Mouse (Mus musculus): ENCODE results near the gene Prss38. TPM values are rescaled to one million over a fixed set of nuclear protein-coding genes. Genes with fewer than 3 reads are reported as not detected.

Gene Prss38
- polyA plus RNA-seq, 1 experiment from 2014 or later = not detected

DNA sequence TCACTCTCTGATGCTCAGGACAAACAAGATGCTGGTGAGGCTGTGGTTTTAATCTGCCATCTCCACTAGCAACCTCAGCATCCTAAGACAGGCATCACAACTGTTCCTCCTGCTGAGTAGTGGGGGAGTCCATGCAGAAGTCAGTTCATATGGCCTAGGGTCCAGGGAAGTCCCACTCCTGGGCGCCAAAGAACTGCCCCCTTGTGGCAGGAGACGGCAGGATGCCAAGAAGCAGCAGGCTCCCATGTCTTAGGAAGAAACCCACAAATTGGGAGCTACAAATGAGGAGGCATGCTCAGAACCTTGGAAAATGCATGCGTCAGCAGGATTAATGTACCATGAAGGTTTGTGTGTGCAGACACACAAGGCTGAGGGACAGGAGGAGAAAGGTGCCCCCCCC, 8.8 kb downstream of the Prss38 start:
- Histone ChIP-seq H3K4me2 (replicated peaks) (no peak overlapping the region), H3K4me1 (peaks cover 17% of the 10 kb centered on the region), H3K9me3 (no peaks in the 10 kb centered on the region), H3K4me3 (no peak overlapping the region), H3K27me3 (replicated peaks) (no peaks in the 10 kb centered on the region), H3K9ac (no peak overlapping the region), H3K36me3 (no peaks in the 10 kb centered on the region), H3K27ac (no peak overlapping the region)
- no peak for ATAC-seq (ENCODE audit: low FRiP score, low read depth)
- 25% methylated on average over 3 of the region's 3 CpGs for WGBS

DNA sequence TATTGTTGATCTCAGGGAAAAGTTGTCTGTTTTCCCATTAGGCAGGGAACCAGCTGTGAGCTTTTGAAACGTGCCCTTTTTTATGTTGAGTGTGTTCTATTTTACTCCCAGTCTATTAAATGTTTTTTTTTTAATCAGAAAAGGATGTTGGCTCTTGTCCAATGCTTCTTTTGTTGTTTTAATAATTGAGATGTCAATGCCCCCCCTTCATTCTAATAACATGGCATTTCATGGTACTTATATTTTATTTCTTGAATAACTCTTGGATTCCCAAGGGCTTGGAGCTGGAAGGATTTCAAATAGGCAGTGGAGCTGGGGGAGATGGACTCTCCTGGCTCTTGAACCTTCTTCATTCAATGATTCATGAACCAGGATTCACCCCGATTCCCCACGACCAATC, 9.4 kb downstream of the Prss38 start:
- WGBS = 55% methylated on average over 3 of the region's 3 CpGs
- no peak for ATAC-seq (ENCODE audit: low FRiP score, low read depth)
- no peaks in the 10 kb centered on the region for H3K27me3 ChIP-seq (replicated peaks)
- no peak overlapping the region for H3K27ac ChIP-seq
- H3K4me1 ChIP-seq = peaks cover 17% of the 10 kb centered on the region
- H3K4me3 ChIP-seq = no peak overlapping the region
- H3K4me2 ChIP-seq (replicated peaks) = no peak overlapping the region
- H3K9ac ChIP-seq = no peak overlapping the region
- H3K36me3 ChIP-seq = no peaks in the 10 kb centered on the region
- H3K9me3 ChIP-seq = no peaks in the 10 kb centered on the region

DNA sequence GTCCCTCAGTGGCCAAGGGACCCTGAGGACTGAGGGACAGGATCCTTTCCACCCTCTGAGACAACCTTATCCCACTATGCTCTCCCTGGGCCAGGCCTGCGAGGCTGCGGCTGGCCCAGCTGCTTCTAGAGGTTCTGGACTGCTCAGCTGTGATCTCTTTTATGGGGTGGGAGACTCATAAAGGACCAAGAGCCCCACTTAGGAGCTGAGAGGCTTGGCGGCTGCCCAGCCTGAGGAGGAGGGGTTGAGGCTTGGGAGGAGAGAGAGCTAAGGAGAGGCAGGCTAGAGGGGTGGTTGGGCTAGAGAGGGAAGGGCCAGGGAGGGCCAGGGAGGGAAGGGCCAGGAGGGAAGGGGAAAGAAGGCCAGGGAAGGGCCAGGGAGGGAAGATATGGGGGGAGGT, 11.0 kb downstream of the Prss38 start:
- H3K9me3 ChIP-seq = no peaks in the 10 kb centered on the region
- no peak overlapping the region for H3K4me3 ChIP-seq
- ATAC-seq (ENCODE audit: low FRiP score, low read depth) = no peak
- H3K9ac ChIP-seq = peak overlapping the region; percentile 3; the same call in 1 of the 2 replicates
- peaks cover 17% of the 10 kb centered on the region for H3K4me1 ChIP-seq
- H3K27me3 ChIP-seq (replicated peaks) = no peaks in the 10 kb centered on the region
- no peak overlapping the region for H3K4me2 ChIP-seq (replicated peaks)
- no peak overlapping the region for H3K27ac ChIP-seq
- no peaks in the 10 kb centered on the region for H3K36me3 ChIP-seq
- 57% methylated on average over 3 of the region's 3 CpGs for WGBS

DNA sequence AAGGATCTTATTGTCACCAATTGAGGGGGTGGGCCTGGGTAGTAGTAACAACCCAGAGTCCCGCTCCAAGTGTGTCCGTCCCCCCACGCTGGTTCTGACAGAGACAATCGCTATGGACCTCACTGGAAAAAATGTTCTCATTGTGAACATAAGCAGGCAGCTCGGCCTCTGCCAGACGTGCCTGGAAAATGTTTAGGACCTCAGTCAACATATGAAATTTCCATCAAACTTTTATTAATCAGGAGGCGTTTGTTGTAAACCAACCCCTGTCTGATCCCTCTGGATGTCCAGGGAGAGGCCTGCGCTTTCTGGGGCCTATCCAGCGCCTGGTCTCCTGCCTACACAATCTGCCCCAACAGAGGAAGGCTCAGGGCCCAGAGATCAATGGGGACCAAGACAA, 11.4 kb downstream of the Prss38 start:
- Histone ChIP-seq H3K27ac (no peak overlapping the region), H3K27me3 (replicated peaks) (no peaks in the 10 kb centered on the region), H3K9ac (no peak overlapping the region), H3K9me3 (no peaks in the 10 kb centered on the region), H3K4me1 (peaks cover 17% of the 10 kb centered on the region), H3K36me3 (no peaks in the 10 kb centered on the region), H3K4me3 (no peak overlapping the region), H3K4me2 (replicated peaks) (no peak overlapping the region)
- whole genome bisulfite sequencing = 84% methylated on average over 9 of the region's 9 CpGs
- ATAC-seq (ENCODE audit: low FRiP score, low read depth) = no peak

- WGBS = 89% methylated on average over 9 of the region's 9 CpGs
- Histone ChIP-seq H3K4me2 (replicated peaks) (no peak overlapping the region), H3K27ac (no peak overlapping the region), H3K4me3 (no peak overlapping the region), H3K4me1 (peaks cover 14% of the 10 kb centered on the region), H3K9ac (no peak overlapping the region), H3K36me3 (no peaks in the 10 kb centered on the region), H3K27me3 (replicated peaks) (no peaks in the 10 kb centered on the region), H3K9me3 (no peaks in the 10 kb centered on the region)
- ATAC-seq (ENCODE audit: low FRiP score, low read depth) = no peak
Measured at GRCm38 (mm10) chr11:59361291-59361690, 14.2 kb downstream of the Prss38 start.

GRCm38 (mm10) chr11:59356874-59357289, 18.6 kb downstream of the Prss38 start:
- Histone ChIP-seq H3K27ac (no peak overlapping the region), H3K4me2 (replicated peaks) (no peak overlapping the region), H3K27me3 (replicated peaks) (no peaks in the 10 kb centered on the region), H3K4me1 (peaks cover 3% of the 10 kb centered on the region; the same call in 1 of the 2 replicates), H3K9me3 (no peaks in the 10 kb centered on the region), H3K36me3 (no peaks in the 10 kb centered on the region), H3K4me3 (no peak overlapping the region), H3K9ac (no peak overlapping the region)
- 34% methylated on average over 11 of the region's 11 CpGs for WGBS
- no peak for ATAC-seq (ENCODE audit: low FRiP score, low read depth)

GRCm38 (mm10) chr11:59354793-59355192, 20.7 kb downstream of the Prss38 start:
- peaks cover 9% of the 10 kb centered on the region; the same call in 1 of the 2 replicates for H3K4me1 ChIP-seq
- H3K4me2 ChIP-seq (replicated peaks) = no peak overlapping the region
- H3K27me3 ChIP-seq (replicated peaks) = no peaks in the 10 kb centered on the region
- H3K4me3 ChIP-seq = no peak overlapping the region
- no peak overlapping the region for H3K27ac ChIP-seq
- no peak for ATAC-seq (ENCODE audit: low FRiP score, low read depth)
- H3K9ac ChIP-seq = no peak overlapping the region
- no peaks in the 10 kb centered on the region for H3K9me3 ChIP-seq
- 86% methylated on average over 4 of the region's 4 CpGs for WGBS
- no peaks in the 10 kb centered on the region for H3K36me3 ChIP-seq

DNA sequence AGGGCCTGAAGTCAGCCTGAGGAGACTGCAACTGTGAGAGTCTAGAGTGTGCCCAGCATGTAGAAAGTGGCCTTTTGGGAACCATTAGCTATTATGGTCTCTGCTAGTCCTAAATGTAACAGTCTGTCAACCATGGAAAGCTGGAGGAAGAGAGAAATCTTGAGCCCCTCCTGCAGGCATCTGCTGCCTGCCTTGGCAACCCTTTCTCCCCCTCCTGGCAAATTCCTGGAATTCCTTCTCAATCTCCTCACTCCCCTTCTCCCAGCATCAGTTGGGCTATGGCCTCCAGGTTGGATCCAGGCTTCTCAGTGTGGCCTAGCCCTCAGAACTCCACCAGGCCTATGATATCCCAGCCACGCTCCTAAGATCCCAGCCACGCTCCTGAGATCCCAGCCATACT, 25.1 kb downstream of the Prss38 start:
- no peak overlapping the region for H3K4me3 ChIP-seq
- peaks cover 6% of the 10 kb centered on the region; the same call in 1 of the 2 replicates for H3K4me1 ChIP-seq
- no peaks in the 10 kb centered on the region for H3K36me3 ChIP-seq
- 82% methylated on average over 2 of the region's 2 CpGs for WGBS
- ATAC-seq (ENCODE audit: low FRiP score, low read depth) = no peak
- no peak overlapping the region for H3K9ac ChIP-seq
- H3K27me3 ChIP-seq (replicated peaks) = no peaks in the 10 kb centered on the region
- no peak overlapping the region for H3K27ac ChIP-seq
- H3K9me3 ChIP-seq = no peaks in the 10 kb centered on the region
- H3K4me2 ChIP-seq (replicated peaks) = no peak overlapping the region

DNA sequence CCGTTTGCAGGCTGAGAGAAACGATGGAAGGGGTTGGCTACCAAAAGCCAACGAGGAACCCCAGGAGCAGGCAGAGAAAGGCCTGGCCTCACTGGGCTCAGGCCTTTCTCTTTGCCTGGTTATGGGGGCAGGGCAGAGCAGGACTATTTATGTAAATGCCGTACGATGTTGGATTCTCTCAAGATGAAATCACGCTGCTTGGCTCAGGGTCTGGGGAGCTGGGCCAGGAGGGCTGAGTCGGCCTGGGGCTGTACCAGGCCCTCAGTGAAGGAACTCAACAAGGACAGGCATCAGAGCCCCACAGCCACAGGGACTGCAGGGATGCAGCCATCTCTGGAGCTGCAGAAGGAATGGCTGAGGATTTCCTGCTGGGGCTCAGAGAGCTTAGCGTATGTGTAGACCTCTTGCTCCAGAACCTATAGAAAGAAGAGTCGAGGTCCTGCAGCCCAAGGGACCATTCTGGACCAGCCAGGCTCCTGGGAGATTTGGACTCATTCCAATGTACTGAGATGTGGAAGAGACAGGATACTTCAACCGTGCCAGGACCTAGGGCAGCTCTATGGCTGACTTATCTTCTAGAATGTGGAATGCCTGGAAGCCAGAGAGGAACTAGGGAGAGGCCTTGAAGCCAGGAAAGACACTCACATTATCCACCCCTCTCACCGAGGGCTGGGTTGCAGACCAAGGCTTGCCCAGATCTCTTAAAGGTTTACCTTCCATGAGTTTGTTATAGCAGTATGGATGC, 29.1 kb downstream of the Prss38 start:
- Histone ChIP-seq H3K27ac (no peak overlapping the region), H3K9ac (no peak overlapping the region), H3K4me3 (no peak overlapping the region), H3K36me3 (no peaks in the 10 kb centered on the region), H3K4me2 (replicated peaks) (no peak overlapping the region), H3K9me3 (no peaks in the 10 kb centered on the region), H3K4me1 (peaks cover 6% of the 10 kb centered on the region; the same call in 1 of the 2 replicates), H3K27me3 (replicated peaks) (no peaks in the 10 kb centered on the region)
- WGBS = 86% methylated on average over 11 of the region's 11 CpGs
- ATAC-seq (ENCODE audit: low FRiP score, low read depth) = no peak

DNA sequence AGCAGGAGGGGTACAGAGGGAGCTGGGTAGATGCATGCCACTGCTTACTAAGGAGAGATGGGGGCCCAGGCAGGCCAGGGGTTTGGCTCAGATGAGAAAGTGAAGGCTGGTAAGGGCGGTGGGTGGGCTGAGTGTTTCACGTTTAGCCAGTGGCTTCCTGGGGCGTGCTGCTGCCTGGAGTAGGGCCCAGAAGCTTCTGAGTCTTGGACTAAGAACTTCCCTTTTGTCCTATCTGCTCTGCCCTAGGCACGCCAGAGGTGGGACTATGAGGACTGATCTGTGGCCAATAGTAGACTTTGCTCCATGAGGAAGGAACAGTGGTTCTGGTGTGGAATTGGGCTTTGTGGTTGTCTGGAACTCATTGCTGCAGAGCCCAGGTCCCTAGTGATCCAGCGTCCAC, 32.5 kb downstream of the Prss38 start:
- WGBS = 82% methylated on average over 5 of the region's 5 CpGs
- ATAC-seq (ENCODE audit: low FRiP score, low read depth) = no peak
- Histone ChIP-seq H3K36me3 (no peaks in the 10 kb centered on the region), H3K9me3 (no peaks in the 10 kb centered on the region), H3K4me1 (no peaks in the 10 kb centered on the region; the same call in 1 of the 2 replicates), H3K9ac (no peak overlapping the region), H3K4me2 (replicated peaks) (no peak overlapping the region), H3K27me3 (replicated peaks) (no peaks in the 10 kb centered on the region), H3K27ac (no peak overlapping the region), H3K4me3 (no peak overlapping the region)

GRCm38 (mm10) chr11:59338736-59339120, 36.7 kb downstream of the Prss38 start:
- ATAC-seq (ENCODE audit: low FRiP score, low read depth) = no peak
- no peak overlapping the region for H3K4me3 ChIP-seq
- 89% methylated on average over 2 of the region's 2 CpGs for WGBS

DNA sequence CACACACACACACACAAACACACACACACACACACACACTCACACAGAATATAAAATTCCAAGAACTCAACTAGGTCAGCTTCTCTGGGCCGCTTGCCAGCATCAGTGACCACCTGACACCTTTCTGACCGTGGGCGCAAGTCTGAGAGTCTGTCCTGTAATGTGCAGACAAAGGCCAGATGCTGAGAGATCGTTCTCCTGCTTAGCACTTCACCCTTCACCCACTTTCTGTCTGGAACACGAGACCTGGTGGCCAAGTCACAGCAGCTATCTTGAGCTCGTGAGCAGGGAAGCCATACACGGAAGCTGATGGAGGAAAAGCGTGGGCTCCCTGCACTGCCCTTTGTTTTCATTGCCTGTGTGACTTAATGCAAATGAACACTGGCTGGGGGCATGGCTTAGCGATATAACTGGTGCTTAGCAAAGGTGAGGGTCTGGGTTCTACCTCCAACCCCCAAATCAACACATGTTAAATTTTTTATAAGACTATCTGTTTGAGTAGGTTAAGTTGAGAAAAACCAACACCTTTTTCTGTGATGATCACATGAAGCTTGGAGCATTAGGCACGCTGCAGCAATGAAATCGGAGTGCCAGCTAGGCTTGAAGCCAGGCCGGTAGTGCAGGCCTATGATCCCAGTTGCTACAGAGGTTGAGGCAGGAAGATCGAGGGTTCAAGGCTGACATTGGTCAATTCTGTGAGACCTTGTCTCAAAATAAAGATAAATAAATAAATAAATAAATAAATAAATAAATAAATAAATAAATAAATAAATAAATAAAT, 37.3 kb downstream of the Prss38 start:
- Histone ChIP-seq H3K9ac (no peak overlapping the region), H3K27me3 (replicated peaks) (no peaks in the 10 kb centered on the region), H3K4me2 (replicated peaks) (no peak overlapping the region), H3K27ac (no peak overlapping the region), H3K9me3 (no peaks in the 10 kb centered on the region), H3K36me3 (no peaks in the 10 kb centered on the region), H3K4me1 (peaks cover 12% of the 10 kb centered on the region; the same call in 1 of the 2 replicates), H3K4me3 (no peak overlapping the region)
- WGBS = 75% methylated on average over 13 of the region's 13 CpGs
- ATAC-seq (ENCODE audit: low FRiP score, low read depth) = no peak

More at GRCm38 (mm10) chr11:59338736-59339120, 36.7 kb downstream of the Prss38 start:
- Histone ChIP-seq H3K27me3 (replicated peaks) (no peaks in the 10 kb centered on the region), H3K9me3 (no peaks in the 10 kb centered on the region), H3K36me3 (no peaks in the 10 kb centered on the region), H3K4me2 (replicated peaks) (no peak overlapping the region), H3K4me1 (peaks cover 12% of the 10 kb centered on the region; the same call in 1 of the 2 replicates), H3K27ac (no peak overlapping the region), H3K9ac (no peak overlapping the region)

All from neural tube, embryonic 12.5 days (tissue).